Mouse (Mus musculus): ENCODE results near the gene Dusp2. TPM values are rescaled to one million over a fixed set of nuclear protein-coding genes. Genes with fewer than 3 reads are reported as not detected.
A peak's percentile ranks its signal among the peaks of the same experiment; 100 is the strongest.

The Dusp2 gene
- polyA plus RNA-seq, 1 experiment from 2014 or later = 5.2 TPM

GRCm38 (mm10) chr2:127332807-127333570 is 3.0 kb upstream of the Dusp2 start:
- 74% methylated on average over 14 of the region's 14 CpGs for WGBS
- Histone ChIP-seq H3K36me3 (no peaks in the 10 kb centered on the region), H3K4me1 (replicated peaks) (peaks cover 23% of the 10 kb centered on the region), H3K9me3 (no peaks in the 10 kb centered on the region), H3K27ac (no peak overlapping the region), H3K27me3 (ENCODE audit: insufficient read depth, poor library complexity, severe bottlenecking) (peaks cover 46% of the 10 kb centered on the region), H3K4me3 (no peak overlapping the region)
- DNase-seq (ENCODE audit: low spot score) = no peak

- DNase-seq (ENCODE audit: low spot score) = no peak
- H3K27ac ChIP-seq = no peak overlapping the region
- WGBS = 77% methylated on average over 5 of the region's 5 CpGs
- H3K9me3 ChIP-seq = no peaks in the 10 kb centered on the region
- H3K4me1 ChIP-seq (replicated peaks) = peaks cover 21% of the 10 kb centered on the region
- H3K27me3 ChIP-seq (ENCODE audit: insufficient read depth, poor library complexity, severe bottlenecking) = peaks cover 50% of the 10 kb centered on the region
- H3K4me3 ChIP-seq = no peak overlapping the region
- no peaks in the 10 kb centered on the region for H3K36me3 ChIP-seq
These were observed 1.9 kb upstream of the Dusp2 start for GRCm38 (mm10) chr2:127333945-127334603.

- Histone ChIP-seq H3K27me3 (ENCODE audit: insufficient read depth, poor library complexity, severe bottlenecking) (peaks cover 50% of the 10 kb centered on the region), H3K4me1 (replicated peaks) (peaks cover 21% of the 10 kb centered on the region), H3K36me3 (no peaks in the 10 kb centered on the region), H3K9me3 (no peaks in the 10 kb centered on the region), H3K27ac (no peak overlapping the region), H3K4me3 (no peak overlapping the region)
- WGBS = 46% methylated on average over 11 of the region's 11 CpGs
- DNase-seq (ENCODE audit: low spot score) = no peak
These were observed 849 bp upstream of the Dusp2 start for GRCm38 (mm10) chr2:127335078-127335541.

DNA sequence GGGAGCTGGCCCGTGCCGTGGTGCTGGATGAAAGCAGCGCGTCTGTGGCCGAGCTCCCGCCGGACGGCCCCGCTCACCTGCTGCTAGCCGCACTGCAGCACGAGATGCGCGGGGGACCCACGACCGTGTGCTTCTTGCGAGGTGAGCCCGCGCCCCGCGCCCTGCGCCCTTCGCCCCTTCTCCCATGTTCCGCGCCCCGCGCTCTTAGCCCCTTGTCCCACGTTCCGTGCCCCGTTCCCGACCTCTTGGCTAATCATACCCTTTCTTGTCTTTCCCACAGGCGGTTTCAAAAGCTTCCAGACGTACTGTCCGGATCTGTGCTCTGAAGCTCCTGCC is 506 bp downstream of the Dusp2 start:
- H3K27me3 ChIP-seq (ENCODE audit: insufficient read depth, poor library complexity, severe bottlenecking) = peaks cover 50% of the 10 kb centered on the region
- H3K4me3 ChIP-seq = peak overlapping the region; percentile 61
- no peaks in the 10 kb centered on the region for H3K9me3 ChIP-seq
- H3K4me1 ChIP-seq (replicated peaks) = peaks cover 21% of the 10 kb centered on the region
- DNase-seq (ENCODE audit: low spot score) = no peak
- peak overlapping the region; percentile 80 for H3K27ac ChIP-seq
- 5% methylated on average over 33 of the region's 33 CpGs for WGBS
- H3K36me3 ChIP-seq = no peaks in the 10 kb centered on the region

GRCm38 (mm10) chr2:127336885-127337284 is 926 bp downstream of the Dusp2 start:
- no peak for DNase-seq (ENCODE audit: low spot score)
- WGBS = 46% methylated on average over 5 of the region's 5 CpGs
- H3K27me3 ChIP-seq (ENCODE audit: insufficient read depth, poor library complexity, severe bottlenecking) = peaks cover 50% of the 10 kb centered on the region
- H3K9me3 ChIP-seq = no peaks in the 10 kb centered on the region
- peak overlapping the region; percentile 80; the same call in 1 of the 2 replicates for H3K27ac ChIP-seq
- H3K36me3 ChIP-seq = no peaks in the 10 kb centered on the region
- peaks cover 21% of the 10 kb centered on the region for H3K4me1 ChIP-seq (replicated peaks)
- H3K4me3 ChIP-seq = peak overlapping the region; percentile 61

DNA sequence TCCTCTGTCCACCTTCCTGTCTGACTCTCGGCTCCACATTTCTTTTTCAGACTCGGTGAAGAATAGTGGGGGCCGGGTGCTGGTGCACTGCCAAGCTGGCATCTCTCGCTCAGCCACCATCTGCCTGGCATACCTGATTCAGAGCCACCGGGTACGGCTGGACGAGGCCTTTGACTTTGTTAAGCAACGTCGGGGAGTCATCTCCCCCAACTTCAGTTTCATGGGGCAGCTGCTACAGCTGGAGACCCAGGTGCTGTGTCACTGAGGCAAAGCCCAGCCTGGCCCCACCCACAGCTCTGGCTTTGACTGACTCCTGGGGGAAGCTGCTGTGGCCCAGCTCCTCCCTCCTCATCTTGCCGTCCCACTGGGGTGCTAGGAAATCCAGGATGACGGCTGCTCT is 1.6 kb downstream of the Dusp2 start:
- H3K4me3 ChIP-seq = peak overlapping the region; percentile 61; the same call in 1 of the 2 replicates
- no peak for DNase-seq (ENCODE audit: low spot score)
- no peak overlapping the region for H3K27ac ChIP-seq
- H3K27me3 ChIP-seq (ENCODE audit: insufficient read depth, poor library complexity, severe bottlenecking) = peaks cover 50% of the 10 kb centered on the region
- H3K9me3 ChIP-seq = no peaks in the 10 kb centered on the region
- H3K4me1 ChIP-seq (replicated peaks) = peaks cover 21% of the 10 kb centered on the region
- WGBS = 74% methylated on average over 11 of the region's 11 CpGs
- H3K36me3 ChIP-seq = no peaks in the 10 kb centered on the region

DNA sequence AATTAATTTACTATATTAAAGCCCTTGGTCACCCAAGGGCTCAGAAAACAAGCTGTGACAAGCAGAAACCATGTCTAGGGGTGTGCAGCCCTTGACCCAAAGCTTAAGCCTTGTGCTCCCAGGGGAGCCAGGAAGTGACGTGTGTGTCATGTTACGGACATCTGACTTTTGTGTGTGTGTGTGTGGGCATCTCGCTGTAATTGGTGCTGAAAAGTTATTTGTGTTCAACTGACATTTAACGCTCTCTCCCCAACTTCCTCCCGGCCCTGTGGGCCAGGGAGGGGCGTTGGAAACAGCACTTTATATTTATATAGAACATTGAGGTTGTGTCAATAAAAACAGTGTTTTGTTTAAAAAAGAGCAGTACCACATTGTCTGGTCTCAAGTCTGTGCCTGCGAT is 2.1 kb downstream of the Dusp2 start:
- Histone ChIP-seq H3K27me3 (ENCODE audit: insufficient read depth, poor library complexity, severe bottlenecking) (peaks cover 50% of the 10 kb centered on the region), H3K4me3 (0 out of 2 replicates have a peak overlapping the region, but pooled peaks have one; percentile 61), H3K9me3 (no peaks in the 10 kb centered on the region), H3K27ac (no peak overlapping the region), H3K36me3 (no peaks in the 10 kb centered on the region), H3K4me1 (replicated peaks) (peaks cover 21% of the 10 kb centered on the region)
- DNase-seq (ENCODE audit: low spot score) = no peak
- WGBS = 64% methylated on average over 7 of the region's 7 CpGs

GRCm38 (mm10) chr2:127338416-127338815 is 2.5 kb downstream of the Dusp2 start, which contains the start of gene Astl:
Astl (plus strand) TSS chr2:127338639.
- no peaks in the 10 kb centered on the region for H3K36me3 ChIP-seq
- 82% methylated on average over 4 of the region's 4 CpGs for WGBS
- H3K27me3 ChIP-seq (ENCODE audit: insufficient read depth, poor library complexity, severe bottlenecking) = peaks cover 47% of the 10 kb centered on the region

GRCm38 (mm10) chr2:127338833-127339232 is 2.9 kb downstream of the Dusp2 start:
- H3K36me3 ChIP-seq = no peaks in the 10 kb centered on the region
- no peaks in the 10 kb centered on the region for H3K9me3 ChIP-seq
- DNase-seq (ENCODE audit: low spot score) = no peak
- no peak overlapping the region for H3K4me3 ChIP-seq
- H3K27ac ChIP-seq = no peak overlapping the region
- peaks cover 17% of the 10 kb centered on the region for H3K4me1 ChIP-seq (replicated peaks)
- 74% methylated on average over 4 of the region's 4 CpGs for WGBS
- peaks cover 46% of the 10 kb centered on the region for H3K27me3 ChIP-seq (ENCODE audit: insufficient read depth, poor library complexity, severe bottlenecking)

More at GRCm38 (mm10) chr2:127338416-127338815, 2.5 kb downstream of the Dusp2 start, which contains the start of gene Astl:
- H3K4me3 ChIP-seq = peak within 1 kb of the TSS; percentile 61; the same call in 1 of the 2 replicates
- H3K9me3 ChIP-seq = no peaks in the 10 kb centered on the region
- DNase-seq (ENCODE audit: low spot score) = no peak
- no peak within 1 kb of the TSS for H3K27ac ChIP-seq
- H3K4me1 ChIP-seq (replicated peaks) = peaks cover 17% of the 10 kb centered on the region

- peaks cover 17% of the 10 kb centered on the region for H3K4me1 ChIP-seq (replicated peaks)
- no peaks in the 10 kb centered on the region for H3K36me3 ChIP-seq
- H3K9me3 ChIP-seq = no peaks in the 10 kb centered on the region
- H3K4me3 ChIP-seq = no peak overlapping the region
- no peak for DNase-seq (ENCODE audit: low spot score)
- no peak overlapping the region for H3K27ac ChIP-seq
- 85% methylated on average over 6 of the region's 6 CpGs for WGBS
- H3K27me3 ChIP-seq (ENCODE audit: insufficient read depth, poor library complexity, severe bottlenecking) = peaks cover 41% of the 10 kb centered on the region
These were observed 3.3 kb downstream of the Dusp2 start for GRCm38 (mm10) chr2:127339262-127339661.

GRCm38 (mm10) chr2:127341159-127341558 is 5.2 kb downstream of the Dusp2 start:
- WGBS = 22% methylated on average over 3 of the region's 3 CpGs
- Histone ChIP-seq H3K27ac (no peak overlapping the region), H3K9me3 (no peaks in the 10 kb centered on the region), H3K4me1 (replicated peaks) (peaks cover 6% of the 10 kb centered on the region), H3K27me3 (ENCODE audit: insufficient read depth, poor library complexity, severe bottlenecking) (peaks cover 22% of the 10 kb centered on the region), H3K4me3 (no peak overlapping the region), H3K36me3 (no peaks in the 10 kb centered on the region)
- DNase-seq (ENCODE audit: low spot score) = peak; percentile 78

DNA sequence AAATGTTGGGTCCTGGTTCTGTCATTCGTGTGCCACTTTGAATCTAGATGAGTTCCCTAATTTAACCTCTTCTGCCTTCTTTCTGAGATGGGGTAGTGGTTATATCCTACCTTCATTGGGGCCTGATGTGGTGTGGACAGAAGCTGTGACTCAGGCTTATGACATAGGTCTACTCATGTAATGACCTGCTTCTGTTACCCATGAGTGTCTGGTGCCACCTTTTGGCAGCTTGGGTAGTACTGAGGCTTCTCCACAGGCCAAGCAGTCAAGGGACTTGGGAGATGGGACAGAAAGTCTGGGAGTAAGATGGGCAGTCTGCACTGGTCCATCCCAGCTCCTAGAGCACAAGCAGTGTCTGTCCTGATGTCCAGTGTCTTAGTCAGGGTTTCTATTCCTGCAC is 10.4 kb downstream of the Dusp2 start:
- no peak overlapping the region for H3K27ac ChIP-seq
- DNase-seq (ENCODE audit: low spot score) = no peak
- H3K36me3 ChIP-seq = no peaks in the 10 kb centered on the region
- no peaks in the 10 kb centered on the region for H3K4me1 ChIP-seq (replicated peaks)
- H3K9me3 ChIP-seq = no peaks in the 10 kb centered on the region
- H3K27me3 ChIP-seq (ENCODE audit: insufficient read depth, poor library complexity, severe bottlenecking) = no peaks in the 10 kb centered on the region
- 68% methylated on average over 1 of the region's 1 CpGs for WGBS
- no peak overlapping the region for H3K4me3 ChIP-seq

Measured in hindbrain, embryonic 10.5 days (tissue).